Mouse (Mus musculus) frontal cortex, postnatal 10 days (tissue): ENCODE data around the gene Ephb1.

ENCODE experiments used
- DNase-seq, 2 experiments: peaks; one replicate each; pipeline ENCODE4 v3.0.0; 2022; ENCODE audit warnings: low spot score in 2 of 2, mixed read lengths in 1 of 2

Ephb1 gene

GRCm38 (mm10) chr9:101915082-101915481 is 439.4 kb downstream of the Ephb1 start:
- DNase-seq: no peak

- DNase-seq: no peak
Measured at GRCm38 (mm10) chr9:101911176-101911866, 443.2 kb downstream of the Ephb1 start.

DNA sequence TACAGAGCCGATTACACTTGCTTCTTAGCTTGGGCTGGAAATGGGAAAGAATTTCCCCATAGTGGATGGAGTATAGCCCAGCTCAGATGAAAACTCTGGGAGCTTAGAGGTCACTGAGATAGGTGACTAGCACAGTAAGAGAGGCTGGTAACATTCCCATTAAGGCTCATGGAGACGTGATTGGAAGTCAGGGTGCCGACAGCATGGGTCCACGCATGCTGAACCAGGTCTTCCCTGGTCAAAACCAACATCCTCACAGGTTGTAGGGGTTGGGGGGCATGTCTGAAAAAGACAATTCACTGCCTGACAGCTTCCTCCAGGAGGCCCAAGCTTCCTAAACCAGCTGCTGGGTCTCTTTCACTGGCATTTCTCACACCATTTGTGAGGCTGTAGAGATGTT is 445.0 kb downstream of the Ephb1 start:
- no peak for DNase-seq

- DNase-seq: no peak
Measured at GRCm38 (mm10) chr9:101908849-101909248, 445.6 kb downstream of the Ephb1 start.

DNA sequence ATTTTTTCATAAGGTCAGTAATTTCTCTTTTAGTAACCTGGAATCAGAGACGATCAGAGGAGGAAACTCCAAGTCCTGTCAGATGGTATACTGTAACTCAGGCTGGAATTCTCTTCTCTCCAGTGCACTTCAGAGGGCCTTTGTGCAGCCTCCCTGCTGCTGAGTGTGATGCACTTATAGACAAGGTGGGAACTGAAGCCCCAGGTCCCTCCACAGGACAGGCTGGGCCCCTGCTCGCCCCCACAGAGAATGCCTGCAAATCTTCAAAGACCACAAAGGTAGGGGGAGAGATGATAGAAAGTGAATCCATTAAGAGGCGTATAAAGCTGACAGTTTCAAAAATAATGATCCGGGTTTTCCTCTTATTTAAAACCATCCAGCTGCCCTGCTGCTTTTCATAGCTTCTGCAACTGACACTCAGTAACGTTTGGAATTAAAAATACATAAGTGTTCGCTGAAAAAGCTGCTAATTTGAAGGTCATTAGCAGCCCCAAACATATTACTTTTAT is 446.7 kb downstream of the Ephb1 start:
- DNase-seq: no peak

DNA sequence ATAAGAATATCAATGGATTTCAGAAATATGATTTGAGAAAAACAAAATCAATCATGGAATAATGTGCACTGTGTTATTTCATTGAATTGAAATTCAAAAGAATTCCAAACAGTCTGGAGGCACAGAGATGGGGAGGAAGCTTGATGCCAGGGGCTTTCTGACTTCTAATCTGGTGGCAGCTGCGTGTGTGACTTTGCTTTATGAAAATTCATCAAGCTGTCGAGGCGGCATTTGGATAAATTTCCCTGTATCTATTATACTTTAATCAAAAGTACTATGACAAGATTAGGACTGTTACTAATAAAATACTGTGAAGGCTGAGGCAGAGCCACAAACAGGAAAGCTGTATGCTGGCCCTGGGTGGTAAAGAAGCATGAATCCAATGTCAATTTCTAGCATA is 451.1 kb downstream of the Ephb1 start:
- no peak for DNase-seq

- no peak for DNase-seq
Measured at GRCm38 (mm10) chr9:101897851-101898250, 456.6 kb downstream of the Ephb1 start.

- DNase-seq: no peak
Measured at GRCm38 (mm10) chr9:101883295-101883694, 471.2 kb downstream of the Ephb1 start.

- DNase-seq: no peak
Measured at GRCm38 (mm10) chr9:101877109-101877987, 477.1 kb downstream of the Ephb1 start.

DNA sequence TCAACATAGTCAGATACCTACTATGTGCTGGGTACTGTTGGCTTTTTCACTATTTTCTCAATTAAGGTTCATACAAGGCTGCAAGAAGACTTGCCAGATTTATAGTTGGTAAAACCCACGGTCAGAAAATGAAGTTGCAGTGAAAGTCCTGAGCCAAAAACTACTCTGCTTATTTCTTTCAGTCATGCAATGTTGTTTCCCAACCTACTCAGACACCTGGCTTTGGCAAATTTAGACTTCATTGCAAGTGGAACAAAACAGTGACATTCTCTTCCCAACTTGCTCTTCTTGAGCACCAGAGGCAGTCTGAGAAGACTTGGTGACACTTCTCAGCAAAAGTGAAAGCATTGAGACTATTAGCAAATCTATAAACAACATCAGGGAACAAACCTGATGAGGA is 479.2 kb downstream of the Ephb1 start:
- no peak for DNase-seq
